Mouse (Mus musculus) retina, embryonic 14.5 days (tissue): ENCODE measurements around the gene Mcpt9.
"Not testable (repeated sequence)": the region's sequence is repeated elsewhere in the genome, so short reads cannot be mapped to it uniquely, and the experiment has no call there.

Source experiments
- DNase-seq: peaks from one replicate; pipeline ENCODE4 v3.0.0-alpha.2; 2015; ENCODE audit warnings: low spot score

Mcpt9 gene

DNA sequence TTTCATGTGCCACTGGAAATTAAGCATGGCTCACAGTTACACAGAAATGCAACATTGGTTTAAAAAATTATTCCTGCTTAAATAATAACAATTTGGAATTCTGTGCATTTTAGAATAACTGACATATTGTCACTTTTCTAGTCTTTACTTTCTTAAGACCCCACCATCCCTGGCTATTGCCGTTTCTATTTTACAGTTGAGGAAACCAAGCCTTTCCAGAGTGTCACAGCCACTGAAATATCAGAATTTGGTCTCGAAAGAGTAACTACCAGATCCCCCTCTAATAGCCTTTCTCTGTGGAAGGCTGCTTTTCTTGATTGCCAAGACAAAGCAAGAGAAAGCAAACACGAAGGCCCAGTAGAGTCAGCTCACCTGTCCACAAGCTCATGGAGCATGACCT, at the start of gene Mcpt9:
Gene Mcpt9, minus strand, starts transcription at position 101 of the 400 bp plus-strand sequence.
- not testable (repeated sequence) for DNase-seq

DNA sequence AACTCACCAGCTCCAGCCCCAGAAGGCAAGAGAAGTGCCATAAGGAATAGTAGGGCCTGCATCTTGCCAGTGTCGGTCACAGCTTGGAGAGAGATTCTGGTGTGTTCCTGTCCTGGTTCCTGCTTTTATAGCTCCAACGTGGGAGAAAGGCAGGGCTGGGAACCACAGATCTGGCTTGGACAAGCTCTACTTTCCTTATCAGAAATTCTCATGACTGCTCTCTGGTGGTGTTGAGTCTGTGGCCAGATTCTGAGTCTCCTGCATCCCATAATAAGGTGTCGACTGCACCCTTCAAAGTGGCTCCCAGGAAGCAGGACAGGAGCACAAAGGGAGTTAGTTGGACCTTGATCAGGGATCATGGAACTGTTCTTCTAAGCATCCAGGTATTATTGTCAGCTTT, 31.9 kb upstream of the Mcpt9 start, which contains the start of gene Mcpt4:
Gene Mcpt4, minus strand, starts transcription at position 101 of the 400 bp plus-strand sequence.
- DNase-seq, result not testable (repeated sequence)

- DNase-seq, result no peak
These were observed 27.4 kb upstream of the Mcpt9 start for GRCm38 (mm10) chr14:56057722-56058121.

- DNase-seq, result no peak
These were observed 25.1 kb upstream of the Mcpt9 start for GRCm38 (mm10) chr14:56055408-56055807.

GRCm38 (mm10) chr14:56041792-56042191, 11.5 kb upstream of the Mcpt9 start, which contains the start of gene Mcpt2:
Mcpt2 (plus strand) TSS chr14:56042041.
- not testable (repeated sequence) for DNase-seq

DNA sequence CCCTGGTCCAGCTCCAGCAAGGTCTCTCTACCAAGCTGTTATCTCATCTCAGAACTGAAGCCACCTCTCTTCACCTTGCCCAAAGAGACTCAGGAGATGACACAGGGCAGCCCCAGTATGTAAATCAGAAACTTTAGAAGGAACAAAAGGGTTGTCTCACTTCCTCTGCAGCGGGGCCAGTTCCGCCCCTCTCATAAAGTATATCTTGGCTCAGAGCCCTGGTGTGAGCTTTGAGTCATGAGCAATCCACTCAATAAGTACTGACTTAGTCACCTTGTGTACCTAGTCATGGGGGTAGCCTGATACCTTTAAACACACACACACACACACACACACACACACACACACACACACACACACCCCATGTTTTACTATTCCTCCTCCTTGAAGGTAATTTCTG, 4.1 kb upstream of the Mcpt9 start:
- DNase-seq, result no peak

DNA sequence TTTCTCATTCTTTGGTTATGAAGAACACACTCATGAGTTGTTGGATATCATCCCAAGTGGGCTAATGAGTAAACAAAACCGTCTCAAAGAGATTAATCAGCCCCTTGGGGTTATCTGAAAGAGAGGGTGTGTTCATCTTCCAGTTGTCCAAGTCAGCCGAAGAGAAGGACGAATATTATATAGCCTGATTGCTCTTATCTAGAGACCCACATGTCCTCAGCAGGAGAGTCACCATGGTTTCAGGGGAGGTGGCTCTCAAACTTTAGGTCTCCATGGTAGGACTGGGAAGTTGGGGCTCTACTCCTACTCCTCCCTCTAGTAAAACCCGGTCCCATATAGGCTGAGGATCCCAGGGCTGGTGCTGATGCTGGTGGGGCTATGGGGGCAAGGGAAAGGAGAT, 9.0 kb downstream of the Mcpt9 start:
- not testable (repeated sequence) for DNase-seq

DNA sequence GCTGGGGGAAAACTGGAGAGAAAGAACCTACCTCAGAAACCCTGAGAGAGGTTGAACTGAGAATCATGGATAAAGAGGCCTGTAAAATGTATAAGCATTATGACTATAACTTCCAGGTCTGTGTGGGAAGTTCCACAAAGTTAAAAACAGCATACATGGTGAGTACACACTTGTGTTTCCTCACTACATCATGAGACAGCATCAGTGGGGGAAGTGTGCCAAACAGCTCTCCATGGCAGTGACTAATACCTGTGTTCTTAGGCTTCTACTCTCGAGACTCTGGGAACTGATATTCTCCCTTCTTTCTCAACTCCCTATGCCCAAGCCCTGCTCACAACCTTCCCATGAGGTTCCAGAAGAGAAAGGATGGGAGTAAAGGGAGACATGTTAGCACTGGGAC, 10.8 kb downstream of the Mcpt9 start:
- DNase-seq, result no peak

DNA sequence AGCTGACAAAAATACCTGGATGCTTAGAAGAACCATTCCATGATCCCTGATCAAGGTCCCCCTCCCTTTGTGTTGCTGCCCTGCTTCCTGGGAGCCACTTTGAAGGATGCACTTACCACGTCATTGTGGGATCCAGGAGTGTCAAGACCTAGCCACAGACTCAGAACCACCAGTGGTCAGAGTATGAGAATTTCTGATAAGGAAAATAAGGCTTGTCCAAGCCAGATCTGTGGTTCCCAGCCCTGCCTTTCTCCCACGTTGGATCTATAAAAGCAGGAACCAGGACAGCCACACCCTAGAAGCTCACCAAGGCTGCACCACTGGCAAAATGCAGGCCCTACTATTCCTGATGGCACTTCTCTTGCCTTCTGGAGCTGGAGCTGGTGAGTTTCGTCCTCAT, 12.6 kb downstream of the Mcpt9 start, which contains the start of gene Mcpt1:
Gene Mcpt1, plus strand, starts transcription at position 301 of the 400 bp plus-strand sequence.
- DNase-seq, result not testable (repeated sequence)

DNA sequence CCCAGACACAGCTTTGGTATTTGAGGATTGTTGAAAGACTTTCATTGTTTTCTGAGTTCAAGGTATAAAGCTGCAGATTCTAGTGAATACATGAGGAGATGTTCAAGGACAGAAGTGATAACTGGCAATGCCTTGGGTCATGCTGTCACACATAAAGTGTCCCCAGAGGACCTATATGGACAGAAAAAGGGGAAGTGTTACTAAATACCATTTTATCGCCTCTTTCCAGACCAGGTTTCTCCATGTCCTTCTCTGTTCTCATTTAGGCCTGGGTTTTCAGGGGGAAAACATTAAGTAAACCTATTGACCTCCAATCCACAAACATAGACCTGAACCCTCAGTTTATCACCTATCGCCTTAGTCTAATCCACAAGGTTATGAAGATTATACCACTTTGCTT, 16.4 kb downstream of the Mcpt9 start:
- DNase-seq, result no peak

DNA sequence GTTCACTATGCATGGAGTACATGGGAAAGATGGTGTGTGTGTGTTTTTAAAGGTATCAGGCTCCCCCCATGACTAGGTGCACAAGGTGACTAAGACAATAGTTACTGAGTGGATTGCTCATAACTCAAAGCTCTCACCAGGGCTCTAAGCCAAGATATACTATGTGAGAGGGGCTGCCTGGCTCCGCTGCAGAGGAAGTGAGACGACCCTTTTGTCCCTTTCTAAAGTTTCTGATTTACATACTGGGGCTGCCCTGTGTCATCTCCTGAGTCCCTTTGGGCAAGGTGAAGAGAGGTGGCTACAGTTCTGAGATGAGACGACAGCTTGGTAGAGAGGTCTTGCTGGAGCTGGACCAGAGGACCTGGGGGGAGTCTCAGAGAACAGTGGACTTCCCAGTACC, 17.1 kb downstream of the Mcpt9 start:
- DNase-seq, result no peak

DNA sequence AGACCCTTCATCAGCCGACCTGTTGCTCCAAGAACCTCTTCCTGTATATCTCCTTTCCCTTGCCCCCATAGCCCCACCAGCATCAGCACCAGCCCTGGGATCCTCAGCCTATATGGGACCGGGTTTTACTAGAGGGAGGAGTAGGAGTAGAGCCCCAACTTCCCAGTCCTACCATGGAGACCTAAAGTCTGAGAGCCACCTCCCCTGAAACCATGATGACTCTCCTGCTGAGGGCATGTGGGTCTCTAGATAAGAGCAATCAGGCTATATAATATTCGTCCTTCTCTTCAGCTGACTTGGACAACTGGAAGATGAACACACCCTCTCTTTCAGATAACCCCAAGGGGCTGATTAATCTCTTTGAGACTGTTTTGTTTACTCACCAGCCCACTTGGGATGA, 42.8 kb downstream of the Mcpt9 start:
- not testable (repeated sequence) for DNase-seq
